Mouse (Mus musculus) small intestine, adult 2 months (tissue): ENCODE measurements around the gene Capn12.

ENCODE experiments used
- CTCF ChIP-seq: fragments of 200-500 bp; IDR thresholded peaks from 2 replicates; pipeline ENCODE4 v1.5.1; 2012; ENCODE audit warnings: low read depth, mild to moderate bottlenecking, control low read depth, inconsistent platforms, low read length, moderate library complexity, mixed read lengths; ENCODE audit not compliant: insufficient replicate concordance, insufficient read length; ENCODE audit errors: extremely low read depth
- POLR2A ChIP-seq: fragments of 200-500 bp; IDR thresholded peaks from 2 replicates; pipeline ENCODE4 v1.6.1; 2012; ENCODE audit warnings: low read depth, mild to moderate bottlenecking, control low read depth, inconsistent platforms, low read length, moderate library complexity

GRCm38 (mm10) chr7:28901311-28902125 lies 20.3 kb downstream of the Capn12 start:
- TF ChIP-seq CTCF, result no peak
- TF ChIP-seq POLR2A, result no peak
